Mouse (Mus musculus): ENCODE results near the gene Olfr94.

DNA sequence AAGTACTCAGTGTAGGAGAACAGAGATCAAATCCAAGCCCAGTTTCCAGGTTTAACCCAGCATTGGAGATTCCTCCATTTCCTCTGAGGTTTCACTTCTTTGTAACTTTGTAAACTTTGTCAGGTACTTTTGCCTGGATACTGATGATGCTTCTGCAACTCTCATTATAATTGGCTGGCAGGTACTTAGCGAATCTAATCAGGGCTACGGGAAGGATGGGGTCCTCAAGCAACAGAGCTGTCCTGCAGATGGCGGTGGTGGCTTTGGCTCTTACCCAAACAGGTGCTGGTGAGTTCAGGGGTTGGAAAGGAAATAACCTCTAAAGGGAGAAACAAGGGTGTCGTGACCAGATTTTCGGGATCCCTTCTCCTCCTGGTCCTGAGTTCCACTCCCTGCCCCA, 45.9 kb upstream of the Olfr94 start:
- TF ChIP-seq CTCF (IDR thresholded peaks at IDR 0.05; ENCODE audit: extremely low read depth, insufficient read length, insufficient replicate concordance, low read depth, low read length) (no peak), POLR2A (IDR thresholded peaks at IDR 0.05; ENCODE audit: low read depth, low read length) (no peak)
